Mouse (Mus musculus) layer of hippocampus, adult 9-10 months (tissue): ENCODE results near the gene Ctla4.

ENCODE experiments used
- DNase-seq: peaks from one replicate; pipeline ENCODE4 v3.0.0; 2022; ENCODE audit warnings: low spot score

Ctla4 gene

DNA sequence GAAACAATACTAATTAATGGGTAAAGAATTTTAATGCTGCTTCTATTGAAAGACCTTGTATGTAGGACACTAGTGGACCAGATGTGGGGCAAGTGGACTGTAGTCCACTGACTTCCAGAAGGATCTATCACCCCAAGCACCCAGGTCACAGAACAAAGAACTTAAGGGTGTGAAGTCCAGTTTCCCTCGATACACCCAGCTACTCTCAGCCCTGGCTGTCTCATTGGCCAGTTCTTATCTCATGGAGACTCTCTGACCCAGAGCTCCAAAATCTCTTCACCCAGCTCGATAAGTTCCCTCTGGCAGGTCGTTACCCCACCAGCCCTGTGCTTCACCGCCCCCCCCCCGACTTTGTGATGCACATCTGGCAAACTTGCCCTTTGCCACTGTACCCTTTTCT, 20.8 kb upstream of the Ctla4 start:
- no peak for DNase-seq

DNA sequence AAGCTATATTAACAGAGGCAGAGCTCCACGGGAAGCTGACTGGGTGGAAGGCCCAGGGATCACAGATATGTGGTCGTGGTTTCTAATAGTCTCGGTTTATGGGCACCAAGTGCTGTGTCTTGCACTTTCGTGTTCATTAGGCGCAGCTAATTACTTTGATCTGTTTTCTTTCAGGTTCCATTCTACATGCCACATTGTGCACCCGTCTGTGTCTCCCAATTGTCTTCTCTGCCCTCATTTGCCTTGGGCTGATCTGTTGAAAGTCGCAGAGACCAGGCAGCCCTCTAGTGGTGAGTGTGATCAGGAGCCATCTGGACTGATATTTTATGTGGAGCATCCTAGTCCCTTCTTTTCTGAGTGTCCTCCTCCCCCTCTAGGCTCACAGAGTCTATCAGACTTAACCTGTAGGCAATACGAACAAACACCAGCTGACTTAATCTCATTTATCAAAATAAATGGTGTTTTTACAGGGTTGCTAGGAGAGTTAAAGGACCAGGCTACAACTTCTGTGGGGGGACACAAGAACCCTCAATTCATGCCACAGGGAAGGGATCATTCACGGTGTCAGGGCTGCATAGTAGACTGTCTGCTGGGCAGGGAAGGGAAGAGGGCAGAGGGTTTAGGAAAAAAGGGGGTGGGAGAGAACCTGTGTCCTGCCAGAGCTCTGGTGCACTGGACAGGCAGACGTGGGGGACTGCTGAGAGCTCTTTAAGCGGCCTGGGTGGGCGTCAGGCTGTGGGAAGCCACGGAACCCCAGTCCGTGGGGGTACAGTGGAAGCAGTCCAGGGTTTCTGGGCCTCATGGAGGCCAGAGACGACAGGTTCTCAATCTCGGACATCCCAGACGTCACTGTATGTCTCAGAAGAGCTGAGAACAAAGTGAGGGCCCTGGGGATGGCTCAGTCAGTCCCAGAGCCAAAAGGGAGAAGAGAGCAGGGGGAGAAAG, 18.2 kb upstream of the Ctla4 start:
- DNase-seq, result no peak

GRCm38 (mm10) chr1:60875267-60875666, 11.5 kb upstream of the Ctla4 start:
- no peak for DNase-seq

- no peak for DNase-seq
Observed at GRCm38 (mm10) chr1:60880116-60880867, 6.5 kb upstream of the Ctla4 start.

- DNase-seq, result no peak
Observed at GRCm38 (mm10) chr1:60882792-60883191, 4.0 kb upstream of the Ctla4 start.

GRCm38 (mm10) chr1:60883279-60883678, 3.5 kb upstream of the Ctla4 start:
- DNase-seq, result no peak

- no peak for DNase-seq
Observed at GRCm38 (mm10) chr1:60884611-60885010, 2.2 kb upstream of the Ctla4 start.

GRCm38 (mm10) chr1:60898127-60898932, 11.5 kb downstream of the Ctla4 start:
- DNase-seq, result no peak

GRCm38 (mm10) chr1:60898933-60899210, 12.1 kb downstream of the Ctla4 start:
- DNase-seq, result no peak

DNA sequence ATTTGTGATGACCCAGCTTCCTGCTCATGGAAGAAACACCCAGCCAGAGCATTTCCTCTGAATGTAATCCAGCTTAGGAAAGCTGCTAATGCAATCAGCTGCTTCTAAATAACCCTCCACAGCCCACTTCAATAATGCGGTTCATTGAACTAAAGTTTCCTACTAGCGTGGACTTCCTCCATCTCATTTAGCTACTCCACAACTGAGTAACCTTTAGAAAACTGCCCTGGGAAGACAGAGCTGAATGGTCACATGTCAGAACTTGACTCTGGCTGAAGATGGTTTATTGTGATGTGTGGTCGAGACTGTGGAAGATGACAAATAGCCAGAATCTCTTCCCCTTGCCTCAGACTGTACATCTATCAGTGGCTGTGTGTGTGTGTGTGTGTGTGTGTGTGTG, 12.4 kb downstream of the Ctla4 start:
- no peak for DNase-seq

GRCm38 (mm10) chr1:60902547-60902946, 15.7 kb downstream of the Ctla4 start:
- DNase-seq, result no peak

- no peak for DNase-seq
Observed at GRCm38 (mm10) chr1:60903126-60903525, 16.3 kb downstream of the Ctla4 start.

GRCm38 (mm10) chr1:60904456-60904978, 17.7 kb downstream of the Ctla4 start:
- no peak for DNase-seq

- no peak for DNase-seq
Observed at GRCm38 (mm10) chr1:60907466-60907865, 20.7 kb downstream of the Ctla4 start.

GRCm38 (mm10) chr1:60908751-60909161, 22.0 kb downstream of the Ctla4 start:
- DNase-seq, result no peak

DNA sequence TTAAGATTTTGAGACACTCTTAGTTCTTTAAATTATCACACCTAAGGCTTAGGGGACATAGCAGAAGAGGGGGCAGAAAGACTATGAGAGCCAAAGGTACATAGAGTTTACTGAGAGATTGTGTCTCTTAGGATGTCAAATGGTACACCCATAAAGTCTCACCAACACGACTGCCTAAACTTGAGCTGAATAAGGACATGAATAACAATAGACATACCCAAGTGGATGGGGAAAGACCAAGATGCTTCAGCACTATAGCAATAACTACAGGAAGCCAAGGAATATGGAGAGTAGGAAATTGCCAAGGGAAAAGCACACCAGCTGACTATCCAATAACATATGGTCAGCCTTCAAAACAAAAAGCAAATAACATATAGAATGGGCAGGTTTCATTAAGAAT, 22.9 kb downstream of the Ctla4 start:
- DNase-seq, result no peak

- no peak for DNase-seq
Observed at GRCm38 (mm10) chr1:60910796-60911195, 24.0 kb downstream of the Ctla4 start.

GRCm38 (mm10) chr1:60911631-60912030, 24.8 kb downstream of the Ctla4 start:
- no peak for DNase-seq

DNA sequence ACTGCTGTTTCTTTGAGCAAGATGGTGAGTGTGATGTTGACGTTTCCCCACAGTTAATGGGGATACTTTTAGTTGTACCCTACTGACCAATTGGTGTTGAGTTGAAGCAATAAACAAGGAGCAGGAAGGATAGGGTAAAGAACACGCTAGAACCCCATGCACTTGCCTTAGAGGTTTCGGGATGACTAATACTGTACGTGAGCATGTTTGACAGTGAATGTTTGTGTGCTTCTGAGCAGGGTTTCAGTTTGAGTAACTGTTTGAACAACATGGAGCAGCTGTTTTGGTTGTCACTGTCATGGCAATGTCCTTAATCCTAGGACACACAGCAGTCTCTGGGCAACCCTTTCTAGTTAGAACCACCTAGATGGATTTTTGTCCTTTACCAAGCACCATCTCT, 26.5 kb downstream of the Ctla4 start:
- no peak for DNase-seq

GRCm38 (mm10) chr1:60916281-60916781, 29.5 kb downstream of the Ctla4 start:
- no peak for DNase-seq

- DNase-seq, result no peak
Observed at GRCm38 (mm10) chr1:60920493-60921355, 33.9 kb downstream of the Ctla4 start.
